Mouse (Mus musculus) B cell, adult (primary cell): ENCODE results near the gene Slc17a5. TPM values are rescaled to one million over a fixed set of nuclear protein-coding genes. Genes with fewer than 3 reads are reported as not detected.

ENCODE experiments used
- total RNA-seq: library from RNA; stranded (reverse); gene quantifications from 4 replicates; pipeline ENCODE4 v1.2.4, GENCODE M21; 2023; ENCODE audit not compliant: inconsistent age

Gene Slc17a5
- 6.1 to 6.9 TPM (median 6.5 TPM) in 4 replicates for total RNA-seq

DNA sequence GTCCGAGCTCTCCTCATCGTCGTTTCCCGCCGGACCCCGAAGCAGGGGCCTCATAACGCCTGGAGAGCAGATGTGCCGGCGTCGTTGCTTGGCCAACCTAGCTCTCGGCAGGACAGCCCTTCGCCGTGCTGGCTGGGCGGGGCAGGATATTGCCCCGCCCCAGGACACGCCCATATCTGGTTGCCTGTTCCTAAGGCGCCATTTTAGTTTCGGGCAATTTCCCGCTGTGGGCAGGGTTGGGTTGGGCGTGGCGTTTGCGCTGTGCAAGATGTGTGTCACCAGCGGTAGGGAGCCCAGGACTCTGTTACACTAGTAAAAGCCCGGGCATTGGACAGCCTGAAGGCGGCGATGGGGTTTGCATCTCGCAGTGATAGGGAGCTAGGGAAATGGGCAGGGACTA, at the start of gene Slc17a5:
Gene Slc17a5 (minus strand): TSS at position 128 of the 400 bp plus-strand sequence.

DNA sequence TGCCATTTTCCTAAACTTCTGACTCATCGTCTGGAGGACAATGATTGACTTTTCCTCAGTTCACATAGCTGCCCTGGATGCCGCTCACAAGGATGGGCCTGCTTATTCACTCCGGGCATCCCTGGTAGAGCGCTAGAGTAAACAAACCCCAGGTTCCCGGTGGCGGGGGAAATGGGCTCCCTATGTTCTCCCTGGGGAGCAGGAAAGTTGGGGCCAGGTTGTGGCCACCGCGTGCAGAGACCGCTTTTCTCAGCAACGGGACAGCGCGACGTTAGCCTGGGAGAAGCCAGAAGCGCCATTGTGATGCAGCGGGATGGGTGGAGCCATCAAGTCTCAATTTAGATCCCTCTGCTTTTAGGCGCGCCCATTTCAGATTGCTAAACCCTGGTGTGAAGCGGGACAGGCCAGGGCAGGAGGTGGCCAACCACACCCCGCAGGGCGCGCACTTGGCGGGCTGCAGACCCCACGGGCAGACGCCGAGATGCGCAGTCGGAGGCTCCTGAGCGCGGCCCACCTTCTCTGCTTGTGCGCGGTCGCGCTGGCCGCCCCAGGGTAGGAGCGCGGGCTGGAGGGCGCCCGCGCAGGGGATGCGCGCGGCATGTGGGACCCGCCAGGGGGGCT, 27.7 kb upstream of the Slc17a5 start, which contains the start of gene Cd109:
Gene Cd109 (plus strand): TSS at position 146 of the 621 bp plus-strand sequence.

DNA sequence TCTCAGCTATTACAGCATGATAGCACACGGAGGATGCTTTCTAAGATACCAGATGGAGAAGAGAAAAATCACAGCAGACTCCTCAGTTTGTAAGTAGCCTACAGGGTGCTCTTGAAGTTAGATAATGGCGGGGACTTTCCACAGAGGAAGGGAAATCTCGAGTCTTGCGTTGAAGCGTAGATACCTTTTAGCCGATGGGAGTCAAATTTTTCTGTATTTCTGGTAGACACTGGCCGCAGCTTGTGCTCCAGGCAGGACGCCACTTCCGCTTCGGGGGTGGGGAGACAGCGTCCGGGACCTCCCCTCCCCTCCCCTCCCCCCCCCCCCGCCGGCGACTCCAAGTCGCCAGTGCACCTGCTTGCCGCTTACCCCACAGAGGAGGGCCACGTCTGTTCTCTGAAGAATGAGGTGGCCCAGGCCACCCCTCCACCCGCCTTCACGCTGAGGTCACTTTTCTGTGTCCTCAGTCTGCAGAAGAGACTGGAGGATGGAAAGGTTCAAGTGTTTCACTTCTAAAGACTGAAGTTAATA, 98.9 kb downstream of the Slc17a5 start, which contains the start of gene Eef1a1:
Gene Eef1a1 (minus strand): TSS at position 262 of the 531 bp plus-strand sequence.

Other genes starting within 250 kb of the Slc17a5 start
- gene Gsta2, start 232.3 kb downstream of the Slc17a5 start, total RNA-seq = not detected in 4 replicates
- not detected in 4 replicates for gene Dppa5a, start 219.9 kb downstream of the Slc17a5 start, total RNA-seq
- not detected in 4 replicates for gene Ooep, start 209.3 kb downstream of the Slc17a5 start, total RNA-seq
- gene Ddx43, start 192.3 kb downstream of the Slc17a5 start, total RNA-seq = not detected in 4 replicates
- 0.78 to 1.3 TPM (median 1.3 TPM) in 4 replicates for gene Cgas, start 144.8 kb downstream of the Slc17a5 start, total RNA-seq
- gene Mto1, start 139.8 kb downstream of the Slc17a5 start, total RNA-seq = 22.7 to 26.4 TPM (median 24.0 TPM) in 4 replicates
- gene Gm17324, start 139.3 kb downstream of the Slc17a5 start, total RNA-seq = 0.57 to 1.0 TPM (median 0.57 TPM) in 3 of 4 replicates, not detected in the other
- 8,619 to 9,062 TPM (median 8,707 TPM) in 4 replicates for gene Eef1a1, start 98.9 kb downstream of the Slc17a5 start, total RNA-seq
- gene Cd109, start 27.5 kb upstream of the Slc17a5 start, total RNA-seq = not detected in 4 replicates